Mouse (Mus musculus) activated CD4-positive, CD25-positive, alpha-beta regulatory T cell, adult 4 months (primary cell): ENCODE results near the gene Gon7. TPM values are rescaled to one million over a fixed set of nuclear protein-coding genes. Genes with fewer than 3 reads are reported as not detected.

ENCODE experiments used
- ATAC-seq: one replicate; pipeline ENCODE4 v1.8.0; 2017
- polyA plus RNA-seq, 2 experiments: library from polyadenylated mRNA; unstranded; fragments of 100-300 nt; shearing (Covaris generic); gene quantifications; one replicate each; pipeline ENCODE4 v1.2.1; 2017

Gon7 gene
- polyA plus RNA-seq, result 10 to 100 TPM; 28.3 to 29.3 TPM

- ATAC-seq, result peak; percentile 91
These were observed at the start of gene Gon7, which contains the start of the genes Gm28051 and Ubr7 for GRCm38 (mm10) chr12:102757689-102758402. Gon7 (minus strand) TSS chr12:102757803. Gm28051 (minus strand) TSS chr12:102757765. Ubr7 (plus strand) TSS chr12:102757967.

- no peak for ATAC-seq
These were observed 41.9 kb upstream of the Gon7 start for GRCm38 (mm10) chr12:102799528-102799927.

GRCm38 (mm10) chr12:102787927-102788326, 30.3 kb upstream of the Gon7 start:
- no peak for ATAC-seq

GRCm38 (mm10) chr12:102785593-102785985, 28.0 kb upstream of the Gon7 start:
- no peak for ATAC-seq

GRCm38 (mm10) chr12:102784899-102785592, 27.4 kb upstream of the Gon7 start:
- no peak for ATAC-seq

GRCm38 (mm10) chr12:102782841-102783240, 25.2 kb upstream of the Gon7 start:
- no peak for ATAC-seq

GRCm38 (mm10) chr12:102779452-102779851, 21.8 kb upstream of the Gon7 start:
- ATAC-seq, result no peak

GRCm38 (mm10) chr12:102778151-102778550, 20.5 kb upstream of the Gon7 start:
- ATAC-seq, result no peak

- no peak for ATAC-seq
These were observed 18.4 kb upstream of the Gon7 start for GRCm38 (mm10) chr12:102776035-102776434.

GRCm38 (mm10) chr12:102772676-102773075, 15.1 kb upstream of the Gon7 start:
- ATAC-seq, result no peak

GRCm38 (mm10) chr12:102771601-102772000, 14.0 kb upstream of the Gon7 start:
- ATAC-seq, result no peak

GRCm38 (mm10) chr12:102769000-102769399, 11.4 kb upstream of the Gon7 start:
- ATAC-seq, result no peak

GRCm38 (mm10) chr12:102763696-102764095, 6.1 kb upstream of the Gon7 start:
- ATAC-seq, result no peak

- no peak for ATAC-seq
These were observed 4.1 kb upstream of the Gon7 start for GRCm38 (mm10) chr12:102761668-102762067.

- no peak for ATAC-seq
These were observed 1.3 kb upstream of the Gon7 start for GRCm38 (mm10) chr12:102758936-102759335.

GRCm38 (mm10) chr12:102758403-102758756, 777 bp upstream of the Gon7 start, which contains the start of gene Gm20604:
Gm20604 (minus strand) TSS chr12:102758672.
- ATAC-seq, result no peak

- no peak for ATAC-seq
These were observed 431 bp downstream of the Gon7 start for GRCm38 (mm10) chr12:102757055-102757688.

- ATAC-seq, result no peak
These were observed 1.3 kb downstream of the Gon7 start for GRCm38 (mm10) chr12:102756304-102756703.

- ATAC-seq, result no peak
These were observed 9.3 kb downstream of the Gon7 start for GRCm38 (mm10) chr12:102748256-102748655.

GRCm38 (mm10) chr12:102744839-102745238, 12.8 kb downstream of the Gon7 start:
- ATAC-seq, result peak; percentile 81

- ATAC-seq, result peak; percentile 88
These were observed 13.7 kb downstream of the Gon7 start, which contains the start of the genes Moap1 and Tmem251 for GRCm38 (mm10) chr12:102743589-102744574. Moap1 (minus strand) TSS chr12:102743661. Tmem251 (plus strand) TSS chr12:102743762.

GRCm38 (mm10) chr12:102743036-102743588, 14.5 kb downstream of the Gon7 start:
- ATAC-seq, result peak; percentile 15
